Mouse (Mus musculus) ZHBTc4 (cell line): ENCODE measurements at regions not wholly inside any gene's neighbourhood (a gene's known extent, or its start where the extent isn't known, plus 50 kb on each side); places are given as distances from the start of the nearest gene placed in this dataset.

Source experiments
- DNase-seq: peaks from one replicate; pipeline ENCODE4 v3.0.0-alpha.2; 2011; ENCODE audit warnings: low read depth, low spot score

- DNase-seq, result no peak
Observed at GRCm38 (mm10) chr8:82702044-82702443, 71.9 kb downstream of the Zfp330 start.

DNA sequence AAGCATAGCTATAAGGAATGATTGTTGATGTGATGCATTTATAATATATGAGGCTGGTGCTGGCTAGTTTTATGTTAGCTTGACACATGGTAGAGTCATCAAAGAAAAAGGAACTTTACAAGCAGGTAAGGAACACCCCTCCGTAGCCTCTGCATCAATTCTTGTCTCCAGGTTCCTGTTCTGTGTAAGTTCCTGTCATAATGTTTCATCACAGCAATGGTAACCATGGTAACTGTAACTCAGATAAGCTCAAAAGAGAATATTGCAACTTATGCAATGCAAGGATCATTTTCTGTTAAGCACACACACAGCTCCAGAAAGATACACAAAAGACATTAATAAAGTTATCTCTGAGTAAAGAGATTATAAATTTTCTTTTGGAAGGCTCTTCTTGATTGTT, 73.5 kb downstream of the Zfp330 start:
- DNase-seq, result no peak

- DNase-seq, result no peak
Observed at GRCm38 (mm10) chr8:82699221-82699620, 74.7 kb downstream of the Zfp330 start.

GRCm38 (mm10) chr8:82698071-82698470, 75.9 kb downstream of the Zfp330 start:
- no peak for DNase-seq

DNA sequence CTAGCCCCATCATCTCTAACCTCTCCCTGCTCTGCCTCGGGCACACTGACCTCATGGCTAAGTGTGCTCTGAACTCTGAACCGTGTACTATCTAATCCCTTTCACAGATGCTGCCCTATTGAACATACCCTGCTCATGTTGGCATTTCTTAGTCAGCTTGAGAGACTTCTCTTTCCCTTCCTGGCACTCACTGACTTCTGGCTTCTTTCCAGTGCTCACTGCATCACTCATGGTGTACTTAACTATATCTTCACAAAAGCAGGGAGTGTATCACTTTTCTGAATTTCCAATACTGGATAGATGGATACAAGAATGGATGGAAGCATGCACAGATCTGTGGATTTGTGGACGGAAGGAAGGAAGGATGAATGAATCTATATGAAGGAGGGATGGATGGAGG, 80.9 kb downstream of the Zfp330 start:
- DNase-seq, result no peak

DNA sequence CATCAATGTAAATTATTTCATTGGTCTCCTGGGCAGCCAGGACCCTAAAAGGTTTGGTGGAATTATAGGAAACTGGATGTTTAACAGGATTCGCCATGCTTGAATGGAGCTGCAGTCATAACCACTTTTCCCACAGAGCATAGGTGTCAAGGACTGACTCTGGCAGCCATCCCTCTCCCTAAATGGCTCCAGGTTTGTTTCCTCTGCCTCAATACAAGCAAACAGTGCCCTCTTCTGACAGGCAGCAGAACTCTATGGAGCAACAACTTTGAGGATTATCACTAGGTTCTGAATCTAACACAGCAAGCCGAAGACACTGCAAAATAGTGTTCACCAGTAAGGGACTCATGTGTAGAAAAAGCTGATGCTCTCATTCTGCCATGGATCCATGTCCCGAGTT, 84.6 kb downstream of the Zfp330 start:
- peak; percentile 27 for DNase-seq

- DNase-seq, result no peak
Observed at GRCm38 (mm10) chr8:82685966-82686365, 88.0 kb downstream of the Zfp330 start.

DNA sequence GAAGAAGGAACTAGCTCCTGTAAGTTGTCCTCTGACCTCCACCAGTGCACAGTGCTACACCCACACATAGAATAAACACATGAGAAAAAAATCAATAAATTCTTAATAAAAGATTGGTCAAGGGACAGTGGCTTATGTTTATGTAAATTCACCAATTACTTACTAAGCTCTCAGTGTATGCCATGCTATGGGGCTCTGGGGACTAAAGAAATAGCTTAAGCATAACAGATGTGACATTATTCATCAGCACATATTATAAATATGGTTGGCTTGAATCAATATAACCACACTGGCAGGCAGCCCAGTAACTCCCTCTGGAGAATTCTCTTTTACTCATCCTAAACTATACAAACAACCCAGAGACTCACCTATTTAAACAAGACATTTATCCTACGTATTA, 95.2 kb downstream of the Zfp330 start:
- no peak for DNase-seq

GRCm38 (mm10) chr8:82677781-82678180, 96.2 kb downstream of the Zfp330 start:
- no peak for DNase-seq

GRCm38 (mm10) chr8:82669241-82669640, 104.7 kb downstream of the Zfp330 start:
- DNase-seq, result no peak

DNA sequence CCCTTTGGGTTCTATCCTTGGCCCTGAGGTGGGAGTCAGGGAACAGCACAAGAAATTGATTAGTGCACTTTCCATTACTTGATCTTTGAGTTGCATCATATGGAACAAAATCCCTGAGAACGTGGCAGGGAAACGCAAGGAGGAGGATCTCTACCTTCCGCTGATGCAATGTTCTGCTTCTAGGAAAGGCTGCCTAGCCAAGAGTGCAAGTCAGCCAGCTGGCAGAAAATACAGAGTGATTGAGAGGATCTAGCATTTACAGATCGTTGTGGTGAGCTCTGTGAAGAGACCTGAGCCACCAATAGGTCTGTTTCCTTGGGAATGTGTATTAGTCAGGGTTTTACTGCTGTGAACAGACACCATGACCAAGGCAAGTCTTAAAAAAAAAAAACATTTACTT, 108.8 kb downstream of the Zfp330 start:
- DNase-seq, result no peak

DNA sequence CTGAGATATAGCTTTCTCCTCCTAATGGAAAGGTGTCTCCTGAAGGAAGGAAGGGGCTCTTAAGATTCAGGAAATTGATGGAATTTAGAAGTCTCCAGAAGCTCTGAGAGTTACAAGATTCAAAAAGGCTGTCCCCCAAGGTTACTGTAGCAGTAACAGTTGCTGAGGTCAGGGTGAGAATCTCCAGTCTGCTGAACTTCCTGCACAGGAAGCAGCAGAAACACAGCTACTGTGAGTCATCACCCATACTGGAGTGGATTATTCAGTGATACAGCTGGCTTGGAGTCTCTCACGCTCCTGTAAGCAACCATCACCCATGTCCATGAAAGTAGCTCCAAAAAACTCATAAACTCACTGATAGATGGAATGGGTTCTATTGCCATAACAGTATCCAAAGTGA, 133.5 kb downstream of the Zfp330 start:
- DNase-seq, result no peak

DNA sequence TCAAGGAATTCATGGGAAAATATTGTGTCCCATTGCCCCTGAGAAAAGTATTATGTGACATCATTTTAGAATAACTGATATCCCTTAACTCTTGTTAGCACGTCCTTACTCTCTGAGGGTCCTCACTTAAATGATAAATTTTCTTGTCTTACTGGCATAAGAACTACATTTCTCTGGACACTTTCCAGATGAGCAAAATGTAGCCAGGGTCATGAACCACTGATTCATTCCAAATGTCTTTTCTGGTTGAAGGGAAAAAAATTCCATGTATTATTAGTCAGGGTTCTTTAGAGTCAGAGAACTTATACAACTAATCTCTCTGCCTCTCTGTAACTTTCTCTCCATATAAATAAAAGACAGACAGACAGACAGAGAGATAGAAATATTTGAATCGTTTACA, 143.5 kb downstream of the Zfp330 start:
- no peak for DNase-seq

- no peak for DNase-seq
Observed at GRCm38 (mm10) chr8:82623791-82624431, 150.0 kb downstream of the Zfp330 start.

DNA sequence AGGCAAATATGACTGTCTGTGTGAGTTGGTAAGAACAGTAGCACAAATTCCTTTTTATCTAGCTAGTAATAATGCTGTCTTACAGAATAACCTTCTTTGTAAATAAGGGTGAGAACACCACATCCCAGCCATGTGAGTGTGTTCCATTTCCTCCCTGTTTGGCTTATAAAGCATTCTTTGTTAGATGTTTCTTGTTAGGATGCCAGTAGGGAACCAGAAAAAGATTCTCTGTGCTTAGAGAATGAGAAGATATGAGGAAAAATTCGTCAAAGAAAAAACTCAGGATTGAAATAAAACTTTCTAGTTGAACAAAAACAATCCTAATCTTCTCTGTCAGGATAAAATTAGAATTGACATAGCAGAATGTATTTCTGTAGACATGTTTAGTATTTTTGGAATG, 155.3 kb downstream of the Zfp330 start:
- DNase-seq, result no peak

DNA sequence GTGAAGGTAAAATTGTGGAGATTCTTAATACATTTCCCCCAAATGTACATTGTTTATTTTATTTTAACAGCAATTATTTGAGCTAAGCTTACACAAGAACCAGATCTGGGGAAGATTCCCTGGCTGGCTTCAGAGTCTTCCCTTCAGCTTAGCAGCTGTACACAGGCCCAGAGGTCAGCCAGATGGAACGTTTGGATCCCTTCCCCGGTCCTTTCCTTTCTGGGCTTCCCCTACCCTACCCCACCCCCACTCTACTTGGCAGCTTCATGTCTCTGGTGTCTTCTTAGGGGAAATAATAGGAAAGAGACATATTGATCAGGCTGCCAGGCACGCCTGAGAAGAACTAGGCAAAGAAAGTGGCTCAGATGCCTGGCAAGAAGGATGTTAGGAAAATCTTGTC, 172.4 kb downstream of the Zfp330 start:
- no peak for DNase-seq

DNA sequence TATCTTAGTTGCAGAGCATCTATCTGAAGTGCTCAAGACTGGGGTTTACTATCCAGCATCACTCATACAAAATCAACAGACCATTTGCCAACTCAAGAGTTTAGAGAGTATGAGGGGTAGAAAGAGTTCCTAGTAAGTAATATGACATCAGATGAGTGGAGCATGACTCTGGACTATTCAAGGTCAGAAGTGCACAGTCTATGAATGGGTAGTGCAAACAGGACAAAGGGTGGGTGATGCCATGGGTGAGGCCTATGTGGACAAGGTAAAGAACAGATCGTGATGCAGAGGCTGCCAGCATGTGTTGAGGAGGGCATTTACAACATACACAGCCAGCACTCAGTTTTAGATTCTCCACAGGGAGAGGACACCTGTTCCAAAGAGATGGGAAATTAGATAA, 170.4 kb upstream of the Il15 start:
- no peak for DNase-seq

DNA sequence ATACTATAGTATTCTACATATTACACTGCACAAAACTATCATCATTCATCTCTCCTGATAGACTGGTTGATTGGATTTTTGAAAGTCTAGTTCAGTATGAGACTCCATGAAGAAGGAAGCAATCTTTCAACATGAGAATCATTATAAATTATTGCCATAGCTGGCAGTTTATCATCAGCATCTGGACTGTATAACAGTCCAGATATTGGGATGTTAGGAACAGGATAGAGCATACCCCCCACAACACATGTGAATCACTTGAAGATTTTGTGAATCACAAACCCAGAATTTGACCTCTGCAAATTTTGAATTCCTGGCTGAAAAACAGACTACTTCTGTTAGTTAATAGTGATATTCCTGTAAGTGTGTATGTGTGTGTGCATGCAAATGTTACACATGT, 135.1 kb upstream of the Il15 start:
- DNase-seq, result no peak

DNA sequence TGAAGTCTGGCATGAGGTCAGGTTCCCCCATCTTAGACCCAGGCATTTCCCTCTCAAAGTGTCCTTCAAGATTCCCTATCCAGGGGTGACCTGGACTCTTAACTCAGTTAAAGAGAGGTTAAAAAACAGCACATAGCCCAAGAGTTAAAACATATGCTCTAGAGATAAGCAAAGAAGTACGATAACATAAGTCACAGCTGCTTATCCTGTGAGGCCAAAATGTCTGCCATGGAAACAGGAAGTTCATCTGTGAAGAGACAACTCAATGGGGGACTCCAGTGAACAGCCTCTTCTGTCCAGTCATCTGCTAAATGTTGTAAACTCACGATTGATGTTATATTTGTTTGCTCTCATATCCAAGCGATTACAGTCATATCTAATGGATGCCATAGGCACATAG, 126.1 kb upstream of the Il15 start:
- no peak for DNase-seq

DNA sequence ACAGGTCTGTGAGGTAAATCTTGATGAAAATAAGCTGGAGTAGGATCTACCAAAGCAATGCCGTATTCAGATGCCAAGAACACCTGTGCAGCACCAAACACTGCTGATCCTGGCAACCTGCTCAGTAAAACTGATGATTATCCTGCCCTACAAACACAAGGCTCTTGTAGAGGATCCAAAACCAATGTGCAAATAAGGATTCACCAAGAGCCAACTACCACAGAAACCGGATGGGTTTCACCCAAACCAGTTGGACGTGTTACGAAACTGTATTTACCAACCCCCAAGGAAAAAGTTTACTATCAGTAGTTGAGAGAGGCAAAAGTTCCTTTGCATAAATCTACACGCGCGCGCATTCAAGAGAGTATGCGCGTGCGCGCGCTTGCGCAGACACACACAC, 120.8 kb upstream of the Il15 start:
- peak; percentile 3 for DNase-seq

- DNase-seq, result no peak
Observed at GRCm38 (mm10) chr8:82498496-82498895, 95.5 kb upstream of the Il15 start.

- DNase-seq, result no peak
Observed at GRCm38 (mm10) chr8:82477856-82478255, 74.8 kb upstream of the Il15 start.

- no peak for DNase-seq
Observed at GRCm38 (mm10) chr8:82477426-82477769, 74.4 kb upstream of the Il15 start.

GRCm38 (mm10) chr8:82476708-82477425, 73.8 kb upstream of the Il15 start:
- no peak for DNase-seq
